Mouse (Mus musculus) thymus, postnatal 10 days (tissue): ENCODE results near the gene C1qtnf9.

Experiments
- DNase-seq, 2 experiments: peaks; one replicate each; pipeline ENCODE4 v3.0.0; 2021; ENCODE audit warnings: low spot score in 2 of 2

The C1qtnf9 gene

GRCm38 (mm10) chr14:60751581-60751980 is 16.4 kb upstream of the C1qtnf9 start:
- DNase-seq: no peak

- DNase-seq: no peak
These were observed 14.8 kb upstream of the C1qtnf9 start for GRCm38 (mm10) chr14:60752892-60753800.

GRCm38 (mm10) chr14:60753801-60754126 is 14.2 kb upstream of the C1qtnf9 start:
- no peak for DNase-seq

GRCm38 (mm10) chr14:60754656-60755055 is 13.3 kb upstream of the C1qtnf9 start:
- no peak for DNase-seq

GRCm38 (mm10) chr14:60756271-60756670 is 11.7 kb upstream of the C1qtnf9 start:
- DNase-seq: no peak

GRCm38 (mm10) chr14:60757265-60757664 is 10.7 kb upstream of the C1qtnf9 start:
- no peak for DNase-seq

GRCm38 (mm10) chr14:60757722-60758121 is 10.2 kb upstream of the C1qtnf9 start:
- no peak for DNase-seq

- DNase-seq: no peak
These were observed 8.8 kb upstream of the C1qtnf9 start for GRCm38 (mm10) chr14:60759097-60759496.

GRCm38 (mm10) chr14:60761801-60762200 is 6.1 kb upstream of the C1qtnf9 start:
- no peak for DNase-seq

- DNase-seq: no peak
These were observed 5.2 kb upstream of the C1qtnf9 start for GRCm38 (mm10) chr14:60762754-60763153.

GRCm38 (mm10) chr14:60763746-60764145 is 4.2 kb upstream of the C1qtnf9 start:
- no peak for DNase-seq

GRCm38 (mm10) chr14:60764526-60764925 is 3.4 kb upstream of the C1qtnf9 start:
- no peak for DNase-seq

GRCm38 (mm10) chr14:60765025-60765424 is 2.9 kb upstream of the C1qtnf9 start:
- DNase-seq: no peak

GRCm38 (mm10) chr14:60769340-60769739 is 1.4 kb downstream of the C1qtnf9 start:
- DNase-seq: no peak

GRCm38 (mm10) chr14:60770594-60770993 is 2.7 kb downstream of the C1qtnf9 start:
- DNase-seq: no peak

- peak; percentile 46 to 77 for DNase-seq
These were observed 3.1 kb downstream of the C1qtnf9 start for GRCm38 (mm10) chr14:60771057-60771456.

- DNase-seq: no peak
These were observed 5.5 kb downstream of the C1qtnf9 start for GRCm38 (mm10) chr14:60773476-60773875.

- no peak for DNase-seq
These were observed 8.6 kb downstream of the C1qtnf9 start for GRCm38 (mm10) chr14:60776521-60776920.

- peak; percentile 48 to 53 for DNase-seq
These were observed 9.6 kb downstream of the C1qtnf9 start for GRCm38 (mm10) chr14:60777485-60777919.

- DNase-seq: no peak
These were observed 11.3 kb downstream of the C1qtnf9 start for GRCm38 (mm10) chr14:60779198-60779597.

- DNase-seq: no peak
These were observed 14.3 kb downstream of the C1qtnf9 start for GRCm38 (mm10) chr14:60782121-60782656.

- no peak for DNase-seq
These were observed 15.3 kb downstream of the C1qtnf9 start for GRCm38 (mm10) chr14:60783196-60783595.
